Mouse (Mus musculus): ENCODE data around the gene Zfp781.
"Not testable (repeated sequence)": the region's sequence is repeated elsewhere in the genome, so short reads cannot be mapped to it uniquely, and the experiment has no call there.

Zfp781 gene

DNA sequence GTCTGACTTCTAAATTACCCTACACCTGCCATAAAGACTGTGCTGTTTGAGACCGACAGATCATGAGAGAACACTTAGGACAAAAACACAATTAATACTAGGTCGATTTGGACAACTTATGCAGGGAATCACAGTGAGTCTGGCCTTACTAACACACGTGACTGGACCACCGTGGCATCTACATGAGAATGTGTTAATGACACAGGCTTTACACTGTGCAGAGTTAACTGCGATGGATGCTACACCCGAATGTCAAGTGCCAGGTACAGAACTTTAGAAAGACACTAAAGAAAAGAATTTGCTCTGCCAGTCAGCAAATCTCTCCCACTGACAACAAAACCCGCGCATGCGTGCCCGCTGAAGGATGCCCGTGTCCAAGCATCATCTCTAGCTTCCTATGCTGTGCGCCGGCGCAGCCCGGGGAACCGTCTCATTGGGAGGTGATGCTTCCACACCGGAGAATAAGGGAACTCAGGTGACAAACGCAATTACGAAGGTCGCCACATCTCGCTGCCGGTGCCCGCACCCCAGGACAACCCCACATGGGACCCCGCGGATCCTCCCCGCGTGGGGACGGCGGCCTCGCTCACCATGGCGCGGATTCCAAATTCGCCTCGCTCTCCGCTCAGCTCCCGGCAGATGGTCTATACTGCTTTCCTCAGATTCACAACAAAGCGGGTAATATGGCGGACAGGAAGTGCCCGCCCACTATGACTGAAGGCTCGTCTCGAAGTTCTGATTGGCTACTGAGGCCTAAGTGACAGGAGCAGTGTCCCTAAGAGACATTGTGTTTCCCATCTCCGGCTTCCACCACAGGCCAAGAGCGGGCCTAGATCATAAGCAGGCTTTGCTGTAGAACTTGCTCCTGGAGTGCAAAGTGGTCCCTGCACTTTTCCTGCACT is at the start of gene Zfp781:
Gene Zfp781 (minus strand): TSS at position 639 of the 902 bp plus-strand sequence.
- DNase-seq: not testable (repeated sequence)

- not testable (repeated sequence) for DNase-seq
Measured at GRCm38 (mm10) chr10:81978365-81979003, 48.2 kb upstream of the Zfp781 start.

GRCm38 (mm10) chr10:81930744-81931118 is 451 bp upstream of the Zfp781 start:
- DNase-seq: not testable (repeated sequence)

DNA sequence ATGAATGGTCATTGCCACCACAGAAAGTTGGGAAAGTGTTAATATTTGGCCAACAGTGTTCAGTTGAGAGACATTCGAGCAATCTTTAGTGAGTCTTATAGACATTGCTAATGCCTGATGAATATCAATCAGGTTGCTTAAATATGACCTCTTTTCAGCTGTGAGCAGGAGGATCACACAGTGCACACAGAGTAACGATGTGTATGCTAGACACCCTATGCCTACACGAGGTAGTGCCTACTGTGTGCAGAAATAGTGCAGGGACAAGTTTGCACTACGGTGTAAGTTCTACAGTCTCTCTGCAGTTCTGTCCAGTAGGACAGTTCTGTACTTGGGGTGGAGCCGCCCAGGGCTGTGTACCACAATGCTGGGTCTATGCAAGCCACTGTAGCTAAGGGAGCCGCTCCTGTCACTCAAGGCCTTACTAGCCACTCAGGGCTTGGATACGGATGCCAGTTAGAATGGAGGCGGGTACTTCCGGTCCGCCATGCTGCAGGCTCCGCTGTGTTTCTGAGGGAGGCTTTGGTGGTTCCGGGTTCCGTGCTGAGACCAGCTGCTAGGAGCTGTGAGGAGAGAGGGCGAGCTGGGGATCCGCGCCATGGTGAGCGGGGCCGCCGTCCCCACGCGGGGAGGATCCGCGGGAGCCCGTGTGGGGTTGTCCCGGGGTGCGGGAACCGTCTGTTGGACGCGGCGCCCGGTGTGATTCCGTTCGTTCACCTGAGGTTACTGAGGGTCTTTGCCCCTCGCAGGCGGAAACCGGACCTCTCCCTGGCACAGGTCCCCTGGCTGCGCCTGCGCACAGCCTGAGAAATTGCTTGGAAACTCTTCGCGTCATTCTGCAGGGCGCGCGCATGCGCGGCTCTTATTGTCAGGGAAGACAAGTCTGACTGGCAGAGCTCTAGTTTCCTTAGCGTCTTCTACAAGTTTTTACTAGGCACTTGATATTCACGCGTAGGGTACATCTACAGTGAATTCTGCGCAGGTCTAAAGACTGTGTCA is 66.6 kb downstream of the Zfp781 start, which contains the start of gene Gm32687:
Gene Gm32687 (plus strand): TSS at position 526 of the 999 bp plus-strand sequence.
- DNase-seq: not testable (repeated sequence)
